Mouse (Mus musculus) kidney, adult 2 months (tissue): ENCODE results near the gene Ergic1. TPM values are rescaled to one million over a fixed set of nuclear protein-coding genes. Genes with fewer than 3 reads are reported as not detected.

Experiments used
- DNase-seq: peaks from one replicate; pipeline ENCODE4 v3.0.0; 2021
- H3K27ac ChIP-seq: fragments of 200-500 bp; 2 replicates; pipeline ENCODE4 v1.5.1; 2012; ENCODE audit warnings: low read depth, low read length, control low read depth, inconsistent platforms; ENCODE audit not compliant: insufficient read depth
- H3K27me3 ChIP-seq: fragments of 200-500 bp; replicated peaks from 2 replicates; pipeline ENCODE4 v1.6.1; 2012; ENCODE audit warnings: mild to moderate bottlenecking, moderate library complexity, low read length, inconsistent platforms; ENCODE audit not compliant: control insufficient read depth, insufficient read depth
- H3K36me3 ChIP-seq: fragments of 200-500 bp; 2 replicates; pipeline ENCODE4 v1.6.1; 2012; ENCODE audit warnings: mild to moderate bottlenecking, moderate library complexity, low read length, inconsistent platforms; ENCODE audit not compliant: control insufficient read depth, insufficient read depth
- H3K4me1 ChIP-seq: fragments of 200-500 bp; 2 replicates; pipeline ENCODE4 v1.6.1; 2011; ENCODE audit warnings: low read length; ENCODE audit not compliant: control insufficient read depth, insufficient read depth
- H3K4me3 ChIP-seq: fragments of 200-500 bp; 2 replicates; pipeline ENCODE4 v1.5.1; 2011; ENCODE audit warnings: mild to moderate bottlenecking, low read depth, low read length, control low read depth; ENCODE audit not compliant: insufficient read depth
- CTCF ChIP-seq: fragments of 200-500 bp; conservative IDR thresholded peaks from 2 replicates; pipeline ENCODE4 v1.5.1; 2011; ENCODE audit warnings: low read depth, mild to moderate bottlenecking, control low read depth, low read length, moderate library complexity, mixed read lengths; ENCODE audit not compliant: insufficient read depth, insufficient read length
- POLR2A ChIP-seq: fragments of 200-500 bp; IDR thresholded peaks from one replicate; pipeline ENCODE4 v1.6.1; 2011; ENCODE audit warnings: low read depth, low read length, control low read depth
- WGBS: fragments of 180-500 bp; shearing (Covaris S2); methylation state at CpG from one replicate; pipeline ENCODE4 v1.1.7; 2018; 5-methylcytosine and 5-hydroxymethylcytosine counted together
- polyA plus RNA-seq: library from polyadenylated mRNA; depleted of rRNA; stranded (reverse); fragments of >200 nt; gene quantifications from 2 replicates; pipeline ENCODE4 v1.2.3, GENCODE M21; 2012

Gene Ergic1
- polyA plus RNA-seq, 1 experiment = 131 TPM

GRCm38 (mm10) chr17:26625521-26626010, 64.3 kb downstream of the Ergic1 start:
- Histone ChIP-seq H3K27ac (no peak overlapping the region), H3K4me1 (peaks cover 13% of the 10 kb centered on the region), H3K27me3 (no peaks in the 10 kb centered on the region), H3K36me3 (no peaks in the 10 kb centered on the region), H3K4me3 (no peak overlapping the region)
- DNase-seq = no peak
- 96% methylated on average over 2 of the region's 2 CpGs for WGBS
- TF ChIP-seq POLR2A (no peak), CTCF (no peak)

DNA sequence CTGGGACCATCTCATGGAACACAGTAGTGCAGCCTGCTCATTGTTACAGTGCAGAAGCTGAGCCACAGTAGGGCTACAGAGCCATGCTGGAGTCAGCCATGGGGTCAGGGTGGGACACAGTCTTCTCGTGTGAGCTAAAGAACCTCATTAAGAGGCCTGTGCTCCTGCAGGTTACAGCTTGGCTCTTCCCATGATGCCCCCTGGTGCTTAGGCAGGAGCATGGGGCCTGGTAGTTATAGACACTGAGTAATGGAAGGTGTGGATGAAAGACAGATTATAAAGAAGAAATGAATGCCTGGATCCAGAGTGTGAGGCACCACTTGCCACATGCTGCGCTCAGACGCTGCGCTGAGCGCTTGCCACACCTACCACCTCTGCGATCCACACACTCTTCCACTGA, 67.2 kb downstream of the Ergic1 start:
- Histone ChIP-seq H3K27ac (no peak overlapping the region), H3K4me3 (no peak overlapping the region), H3K27me3 (no peaks in the 10 kb centered on the region), H3K36me3 (no peaks in the 10 kb centered on the region), H3K4me1 (peaks cover 4% of the 10 kb centered on the region; the same call in 1 of the 2 replicates)
- no peak for TF ChIP-seq POLR2A
- TF ChIP-seq CTCF = peak; percentile 30; the same call in 1 of the 2 replicates
- DNase-seq = no peak
- WGBS = 83% methylated on average over 6 of the region's 6 CpGs

DNA sequence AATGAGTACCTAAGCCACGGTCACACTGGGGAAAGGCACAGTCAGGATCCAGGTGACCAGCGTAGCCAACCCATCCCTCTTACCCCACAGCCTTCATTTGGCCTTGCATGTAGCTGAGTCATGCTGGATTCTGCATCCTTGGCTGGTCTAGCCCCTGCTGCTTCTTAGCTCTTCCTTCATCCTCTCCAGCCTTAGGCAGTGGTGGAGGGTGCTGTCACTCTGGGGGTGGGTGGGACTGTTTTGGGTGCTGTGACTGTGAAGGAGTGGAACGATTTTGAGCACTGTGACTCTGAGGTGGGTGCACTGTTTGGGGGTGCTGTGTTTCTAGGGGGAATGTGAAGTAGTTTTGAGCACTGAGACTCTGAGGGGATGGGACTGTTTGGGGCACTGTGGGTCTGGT, 67.6 kb downstream of the Ergic1 start:
- 94% methylated on average over 3 of the region's 3 CpGs for WGBS
- no peak overlapping the region for H3K4me3 ChIP-seq
- H3K27ac ChIP-seq = no peak overlapping the region
- H3K4me1 ChIP-seq = peaks cover 8% of the 10 kb centered on the region; the same call in 1 of the 2 replicates
- TF ChIP-seq POLR2A (no peak), CTCF (no peak)
- DNase-seq = no peak
- H3K27me3 ChIP-seq = no peaks in the 10 kb centered on the region
- no peaks in the 10 kb centered on the region for H3K36me3 ChIP-seq

GRCm38 (mm10) chr17:26631811-26632327, 70.6 kb downstream of the Ergic1 start:
- WGBS = 72% methylated on average over 8 of the region's 8 CpGs
- H3K36me3 ChIP-seq = no peaks in the 10 kb centered on the region
- TF ChIP-seq POLR2A = no peak
- no peak for TF ChIP-seq CTCF
- no peak overlapping the region for H3K4me3 ChIP-seq
- H3K27ac ChIP-seq = no peak overlapping the region
- DNase-seq = no peak
- no peaks in the 10 kb centered on the region for H3K27me3 ChIP-seq
- H3K4me1 ChIP-seq = peaks cover 20% of the 10 kb centered on the region

DNA sequence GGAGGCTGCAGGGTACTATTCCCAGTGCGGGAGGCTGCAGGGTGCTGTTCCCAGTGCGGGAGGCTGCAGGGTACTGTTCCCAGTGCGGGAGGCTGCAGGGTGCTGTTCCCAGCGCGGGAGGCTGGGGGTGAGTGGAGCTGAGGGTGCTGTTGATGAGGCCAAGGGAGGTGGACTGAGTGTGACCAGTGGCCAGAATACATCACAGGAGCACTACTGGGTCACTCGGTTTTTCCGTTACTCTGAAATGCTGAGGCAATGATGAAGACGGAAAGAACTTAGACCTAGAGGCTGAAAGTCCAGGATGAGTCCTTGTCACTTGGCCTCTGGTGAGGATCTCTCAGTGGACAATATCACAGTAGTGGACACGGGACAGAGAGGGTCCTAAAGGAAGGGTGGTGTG, 71.9 kb downstream of the Ergic1 start:
- Histone ChIP-seq H3K4me3 (no peak overlapping the region), H3K27me3 (no peaks in the 10 kb centered on the region), H3K36me3 (no peaks in the 10 kb centered on the region), H3K4me1 (peaks cover 28% of the 10 kb centered on the region), H3K27ac (no peak overlapping the region; the same call in 1 of the 2 replicates)
- TF ChIP-seq CTCF = no peak
- TF ChIP-seq POLR2A = no peak
- peak; percentile 41 for DNase-seq
- WGBS = 63% methylated on average over 9 of the region's 9 CpGs

DNA sequence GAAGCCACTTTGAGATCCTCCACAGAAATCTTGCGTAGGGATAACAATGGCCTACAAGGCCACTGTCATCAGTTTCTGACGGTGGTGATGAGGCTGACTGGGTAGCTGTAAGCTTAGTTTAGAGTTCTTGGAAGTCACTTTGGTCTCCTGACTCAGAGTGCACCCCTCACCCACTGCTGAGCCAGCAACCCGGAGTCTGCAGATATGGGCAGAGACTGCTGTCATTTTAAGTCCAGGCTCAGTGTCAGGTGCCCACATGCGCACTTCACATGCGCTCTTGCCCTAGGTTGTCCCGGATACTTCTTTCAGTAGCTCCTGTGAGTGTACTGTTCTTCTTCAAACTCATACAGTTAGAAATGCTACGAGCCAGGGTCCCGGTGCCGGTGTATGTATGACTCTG, 72.6 kb downstream of the Ergic1 start:
- Histone ChIP-seq H3K4me1 (peaks cover 32% of the 10 kb centered on the region), H3K27ac (no peak overlapping the region), H3K4me3 (no peak overlapping the region), H3K36me3 (no peaks in the 10 kb centered on the region), H3K27me3 (no peaks in the 10 kb centered on the region)
- 88% methylated on average over 9 of the region's 9 CpGs for WGBS
- TF ChIP-seq CTCF (no peak), POLR2A (no peak)
- peak; percentile 72 for DNase-seq

GRCm38 (mm10) chr17:26634539-26634938, 73.2 kb downstream of the Ergic1 start:
- WGBS = 91% methylated on average over 7 of the region's 7 CpGs
- DNase-seq = no peak
- Histone ChIP-seq H3K36me3 (no peaks in the 10 kb centered on the region), H3K4me3 (no peak overlapping the region), H3K4me1 (peaks cover 32% of the 10 kb centered on the region), H3K27ac (no peak overlapping the region), H3K27me3 (no peaks in the 10 kb centered on the region)
- no peak for TF ChIP-seq CTCF
- TF ChIP-seq POLR2A = no peak

- H3K27ac ChIP-seq = peak overlapping the region; percentile 21; the same call in 1 of the 2 replicates
- peak; percentile 42 for DNase-seq
- H3K27me3 ChIP-seq = no peaks in the 10 kb centered on the region
- no peak for TF ChIP-seq CTCF
- TF ChIP-seq POLR2A = no peak
- 55% methylated on average over 7 of the region's 7 CpGs for WGBS
- peaks cover 32% of the 10 kb centered on the region for H3K4me1 ChIP-seq
- no peaks in the 10 kb centered on the region for H3K36me3 ChIP-seq
- H3K4me3 ChIP-seq = no peak overlapping the region
Measured at GRCm38 (mm10) chr17:26635951-26636350, 74.7 kb downstream of the Ergic1 start.
